Mouse (Mus musculus) cortical plate, adult 2 months (tissue): ENCODE measurements around the gene Gpr155.

Experiments used
- CTCF ChIP-seq: fragments of 200-500 bp; IDR thresholded peaks from 2 replicates; pipeline ENCODE4 v1.5.1; 2011; ENCODE audit warnings: mild to moderate bottlenecking, control low read depth, low read length; ENCODE audit not compliant: insufficient read depth; ENCODE audit errors: extremely low read depth
- POLR2A ChIP-seq: fragments of 200-500 bp; IDR thresholded peaks from 2 replicates; pipeline ENCODE4 v1.6.1; 2011; ENCODE audit warnings: mild to moderate bottlenecking, low read length, control low read depth; ENCODE audit not compliant: insufficient read depth; ENCODE audit errors: extremely low read depth

DNA sequence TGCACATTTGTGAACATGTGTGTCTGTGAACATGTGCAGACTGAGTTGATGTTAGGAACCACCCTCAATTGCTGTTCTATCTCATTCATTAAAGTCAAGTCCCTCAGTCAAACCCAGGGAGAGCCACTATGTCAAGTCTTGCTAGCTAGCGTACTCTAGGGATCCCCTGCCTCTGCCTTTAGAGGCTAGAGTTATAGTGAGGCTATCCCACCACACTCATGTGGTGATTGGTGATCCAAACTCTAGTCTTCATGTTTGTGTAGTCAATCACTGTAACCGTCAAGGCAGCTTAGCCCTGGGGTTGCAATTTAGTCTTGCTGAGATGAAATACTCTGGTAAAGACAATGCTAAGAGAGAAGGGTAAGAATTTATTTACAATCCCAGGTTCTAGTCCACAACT, 11.1 kb upstream of the Gpr155 start:
- TF ChIP-seq POLR2A (no peak), CTCF (no peak)
